27 mouse cellular contexts compared by ENCODE assay signal in genomic region chr16:96375538-96375937, GRCm38 (mm10).
DNase-seq lines count a peak whose midpoint lies in the region; ATAC-seq and TF ChIP-seq lines count a peak whose summit lies in the region.
"Had no signal": no experiment of that assay in that cellular context is flagged by ENCODE, and none has a peak within 500 bp of the region (broad histone marks: within the 10 kb centered on the region; RNA-seq: fewer than 3 reads in every experiment).

No protein-coding gene starts in this region.

- no peaks in the 10 kb centered on the region; the same call in none of the 2 replicates for H3K36me3 ChIP-seq in intestine, postnatal 0 days (ENCODE audit: control insufficient read depth, insufficient read depth)
- H3K36me3 ChIP-seq in lung, embryonic 16.5 days (ENCODE audit: control insufficient read depth, insufficient read depth, low read length): no peaks in the 10 kb centered on the region
- H3K36me3 ChIP-seq in stomach, postnatal 0 days (ENCODE audit: control insufficient read depth, insufficient read depth, low read length): no peaks in the 10 kb centered on the region
- H3K36me3 ChIP-seq: embryonic facial prominence, embryonic 12.5 days; forebrain, embryonic 10.5 days; forebrain, embryonic 15.5 days; midbrain, embryonic 10.5 days; midbrain, embryonic 15.5 days; neural tube, embryonic 15.5 days had no signal

- no peak overlapping the region for H3K4me3 ChIP-seq in intestine, postnatal 0 days (ENCODE audit: low read depth, low read length)
- no peak overlapping the region for H3K4me3 ChIP-seq in lung, embryonic 16.5 days (ENCODE audit: low read length)
- H3K4me3 ChIP-seq in stomach, postnatal 0 days (ENCODE audit: low read depth, low read length): no peak overlapping the region
- H3K4me3 ChIP-seq: embryonic facial prominence, embryonic 12.5 days; forebrain, embryonic 10.5 days; forebrain, embryonic 15.5 days; gastrocnemius, adult 2 months; midbrain, embryonic 10.5 days; midbrain, embryonic 15.5 days; neural tube, embryonic 15.5 days had no signal

- TF ChIP-seq CTCF in intestine, postnatal 0 days (IDR thresholded peaks at IDR 0.05; ENCODE audit: low read depth): no peak
- TF ChIP-seq CTCF in stomach, postnatal 0 days (IDR thresholded peaks at IDR 0.05; ENCODE audit: low read depth): no peak

- DNase-seq in lung, postnatal 36 days: peak; percentile 75
- DNase-seq in stomach, postnatal 0 days (ENCODE audit: low spot score): peak; percentile 85
- no peak for DNase-seq in embryo, embryonic 10.5 days (ENCODE audit: low spot score)
- no peak for DNase-seq in gastrocnemius, postnatal 10 days
- no peak for DNase-seq in ovary, postnatal 36 days (ENCODE audit: low spot score)
- DNase-seq: adrenal gland, postnatal 36 days; B cell, adult 2 months; cerebellum, adult 2 months; cerebellum, postnatal 25 days; embryo, embryonic 11 days; gastrocnemius, adult 2 months; heart, postnatal 14 days; kidney, adult 9 months; liver; right cerebral cortex, postnatal 4 days; thymus, adult 18-20 months; thymus, postnatal 25 days had no signal

- no peaks in the 10 kb centered on the region for H3K9me3 ChIP-seq in intestine, postnatal 0 days (ENCODE audit: control insufficient read depth)
- H3K9me3 ChIP-seq in lung, embryonic 16.5 days (ENCODE audit: control insufficient read depth, low read length): no peaks in the 10 kb centered on the region
- no peaks in the 10 kb centered on the region for H3K9me3 ChIP-seq in stomach, postnatal 0 days (ENCODE audit: control insufficient read depth, low read length)
- H3K9me3 ChIP-seq: embryonic facial prominence, embryonic 12.5 days; forebrain, embryonic 10.5 days; forebrain, embryonic 15.5 days; midbrain, embryonic 10.5 days; midbrain, embryonic 15.5 days; neural tube, embryonic 15.5 days had no signal

- no peak for TF ChIP-seq EP300 in stomach, postnatal 0 days (optimal IDR thresholded peaks at IDR 0.05)

- 0 out of 2 replicates have a peak, but pooled peaks have one; percentile 31 for ATAC-seq in intestine, postnatal 0 days
- ATAC-seq in lung, embryonic 16.5 days (ENCODE audit: low read depth): peak; percentile 66
- peak; percentile 93 for ATAC-seq in stomach, postnatal 0 days (ENCODE audit: low FRiP score, low TSS enrichment)
- ATAC-seq: forebrain, embryonic 15.5 days; hindbrain, embryonic 16.5 days; midbrain, embryonic 15.5 days had no signal

- peaks cover 9% of the 10 kb centered on the region; the same call in 1 of the 2 replicates for H3K4me1 ChIP-seq in intestine, postnatal 0 days (replicated peaks; ENCODE audit: control insufficient read depth, insufficient read depth, low read length)
- no peaks in the 10 kb centered on the region for H3K4me1 ChIP-seq in lung, embryonic 16.5 days (replicated peaks; ENCODE audit: control insufficient read depth, insufficient read depth, low read length)
- H3K4me1 ChIP-seq in stomach, postnatal 0 days (replicated peaks; ENCODE audit: control insufficient read depth, insufficient read depth): no peaks in the 10 kb centered on the region
- H3K4me1 ChIP-seq: embryonic facial prominence, embryonic 12.5 days; forebrain, embryonic 10.5 days; forebrain, embryonic 15.5 days; midbrain, embryonic 15.5 days had no signal

- H3K27ac ChIP-seq in intestine, postnatal 0 days (ENCODE audit: low read depth, low read length): no peak overlapping the region
- H3K27ac ChIP-seq in lung, embryonic 16.5 days (ENCODE audit: low read length): peak overlapping the region; percentile 37; the same call in 1 of the 2 replicates
- H3K27ac ChIP-seq in stomach, postnatal 0 days (replicated peaks): no peak overlapping the region
- H3K27ac ChIP-seq: embryonic facial prominence, embryonic 12.5 days; forebrain, embryonic 10.5 days; forebrain, embryonic 15.5 days; gastrocnemius, adult 2 months; liver, embryonic 14.5 days; midbrain, embryonic 10.5 days; midbrain, embryonic 15.5 days; neural tube, embryonic 15.5 days had no signal

- no peaks in the 10 kb centered on the region for H3K27me3 ChIP-seq in intestine, postnatal 0 days (replicated peaks; ENCODE audit: control insufficient read depth, insufficient read depth, low read length)
- H3K27me3 ChIP-seq in lung, embryonic 16.5 days (ENCODE audit: control insufficient read depth, insufficient read depth, low read depth, low read length): no peaks in the 10 kb centered on the region
- no peaks in the 10 kb centered on the region for H3K27me3 ChIP-seq in stomach, postnatal 0 days (ENCODE audit: control insufficient read depth, insufficient read depth, low read length)
- H3K27me3 ChIP-seq: embryonic facial prominence, embryonic 12.5 days; forebrain, embryonic 15.5 days; midbrain, embryonic 15.5 days; neural tube, embryonic 15.5 days had no signal

- H3K4me2 ChIP-seq in intestine, postnatal 0 days (replicated peaks; ENCODE audit: low read depth): no peak overlapping the region
- H3K4me2 ChIP-seq in lung, embryonic 16.5 days (ENCODE audit: low read depth, low read length): no peak overlapping the region
- no peak overlapping the region for H3K4me2 ChIP-seq in stomach, postnatal 0 days (replicated peaks; ENCODE audit: low read depth)
- H3K4me2 ChIP-seq: forebrain, embryonic 15.5 days; midbrain, embryonic 15.5 days; neural tube, embryonic 15.5 days had no signal

- H3K9ac ChIP-seq in intestine, postnatal 0 days (ENCODE audit: low read depth, low read length): no peak overlapping the region
- no peak overlapping the region for H3K9ac ChIP-seq in lung, embryonic 16.5 days (ENCODE audit: low read length)
- H3K9ac ChIP-seq in stomach, postnatal 0 days (ENCODE audit: low read length): no peak overlapping the region
- H3K9ac ChIP-seq: embryonic facial prominence, embryonic 12.5 days; forebrain, embryonic 15.5 days; liver, embryonic 14.5 days; midbrain, embryonic 15.5 days; neural tube, embryonic 15.5 days had no signal

- 51% methylated on average over 7 of the region's 7 CpGs for WGBS in intestine, postnatal 0 days
- WGBS in lung, embryonic 16.5 days: 49% methylated on average over 7 of the region's 7 CpGs
- WGBS in stomach, postnatal 0 days: 62% methylated on average over 7 of the region's 7 CpGs

Comparison
In these comparisons a context has a peak if more than half of its experiments do, and no peak if none do; other contexts are left out.
1. ATAC-seq: peak in every context shown above with its lines; median percentile 93 in stomach, postnatal 0 days; 66 in lung, embryonic 16.5 days; 31 in intestine, postnatal 0 days.
2. DNase-seq: peak in lung, postnatal 36 days (single experiment) and stomach, postnatal 0 days (single experiment); none in embryo, embryonic 10.5 days (single experiment), gastrocnemius, postnatal 10 days (single experiment) and ovary, postnatal 36 days (single experiment).